8 mouse cellular contexts compared by ENCODE assay signal in the genomic region with DNA sequence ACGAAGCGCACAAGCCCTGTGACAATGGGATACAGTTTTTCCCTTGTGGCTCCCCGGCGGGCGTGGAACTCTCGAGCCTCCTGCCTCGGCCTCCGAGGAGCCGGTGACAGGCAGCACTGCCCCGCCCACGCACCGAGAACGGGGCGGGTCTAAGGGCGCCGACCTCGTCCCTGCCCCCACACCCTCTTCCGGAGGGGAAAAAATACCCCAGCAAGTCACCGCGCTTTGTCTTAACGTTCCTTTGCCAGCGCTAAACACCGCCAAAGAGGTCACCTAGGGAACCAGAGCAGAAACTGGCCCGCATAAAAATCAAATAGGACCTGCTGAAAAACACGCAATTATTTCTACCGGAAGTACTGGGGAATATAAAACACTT. TPM values are rescaled to one million over a fixed set of nuclear protein-coding genes. Genes with fewer than 3 reads are reported as not detected.
DNase-seq lines count a peak whose midpoint lies in the region; ATAC-seq lines count a peak whose summit lies in the region.

No protein-coding gene starts in this region.

- 0 out of 2 replicates have a peak, but pooled peaks cover 2% of the 10 kb centered on the region for H3K4me1 ChIP-seq in hindbrain, embryonic 13.5 days (replicated peaks)

- no peaks in the 10 kb centered on the region for H3K36me3 ChIP-seq in hindbrain, embryonic 13.5 days

- peak overlapping the region; percentile 61 for H3K4me3 ChIP-seq in hindbrain, embryonic 13.5 days

- peak; percentile 74 for DNase-seq in Muller cell, postnatal 12 days (ENCODE audit: inconsistent ontology term)
- peak; percentile 72 to 79 for DNase-seq in cerebellum, postnatal 10 days
- peak; percentile 39 to 47 for DNase-seq in frontal cortex, postnatal 25 days (ENCODE audit: low spot score in 2 of 2)
- DNase-seq in layer of hippocampus, postnatal 25 days (ENCODE audit: extremely low spot score in 1 of 2, low spot score in 1 of 2), result peak; percentile 36 to 39
- DNase-seq in lung, postnatal 14 days, result peak; percentile 68
- peak; percentile 60 for DNase-seq in ovary, postnatal 14 days (ENCODE audit: low spot score)
- peak; percentile 89 for DNase-seq in thymus, postnatal 25 days

- WGBS in hindbrain, embryonic 13.5 days, result 5% methylated on average over 26 of the region's 26 CpGs

- peak overlapping the region; percentile 66 for H3K9ac ChIP-seq in hindbrain, embryonic 13.5 days

- ATAC-seq in hindbrain, embryonic 13.5 days (ENCODE audit: low FRiP score), result peak; percentile 48

- no peaks in the 10 kb centered on the region for H3K27me3 ChIP-seq in hindbrain, embryonic 13.5 days

- H3K27ac ChIP-seq in hindbrain, embryonic 13.5 days, result peak overlapping the region; percentile 93

- no peaks in the 10 kb centered on the region for H3K9me3 ChIP-seq in hindbrain, embryonic 13.5 days

- H3K4me2 ChIP-seq in hindbrain, embryonic 13.5 days, result peak overlapping the region; percentile 60

RNA-seq across cellular contexts. Expression of a gene that starts 0.4 kb away (rescaled TPM):
- polyA plus RNA-seq in hindbrain, embryonic 13.5 days (2015; fragmentation: Nextera tagmentation; extraction: Ambion mirVana), result 0.52 and 0.71 TPM in 2 replicates
- 1 to 10 TPM; 1.2 to 1.9 TPM for total RNA-seq in layer of hippocampus, postnatal 25 days (2021)

RNA-seq across cellular contexts. Expression of a gene that starts 43.0 kb away (rescaled TPM):
- polyA plus RNA-seq in hindbrain, embryonic 13.5 days (2015; fragmentation: Nextera tagmentation; extraction: Ambion mirVana), result 28.9 and 29.2 TPM in 2 replicates
- total RNA-seq in layer of hippocampus, postnatal 25 days (2021), result 10 to 100 TPM; 66.2 to 71.6 TPM

Comparison
In these comparisons a context has a peak if more than half of its experiments do, and no peak if none do; other contexts are left out.
1. Peak in every context shown above with its lines: DNase-seq, ATAC-seq, H3K4me3 ChIP-seq and H3K27ac ChIP-seq.
2. DNase-seq: peak in every context shown above with its lines; median percentile 89 in thymus, postnatal 25 days; 76 in cerebellum, postnatal 10 days; 74 in Muller cell, postnatal 12 days; 68 in lung, postnatal 14 days; 60 in ovary, postnatal 14 days; 43 in frontal cortex, postnatal 25 days; 38 in layer of hippocampus, postnatal 25 days.